Mouse (Mus musculus): ENCODE measurements around the gene Gtf3c5. TPM values are rescaled to one million over a fixed set of nuclear protein-coding genes. Genes with fewer than 3 reads are reported as not detected.

Gene Gtf3c5
- polyA plus RNA-seq (2014; fragmentation: Nextera tagmentation; extraction: Ambion mirVana), result 28.6 and 29.3 TPM in 2 replicates

DNA sequence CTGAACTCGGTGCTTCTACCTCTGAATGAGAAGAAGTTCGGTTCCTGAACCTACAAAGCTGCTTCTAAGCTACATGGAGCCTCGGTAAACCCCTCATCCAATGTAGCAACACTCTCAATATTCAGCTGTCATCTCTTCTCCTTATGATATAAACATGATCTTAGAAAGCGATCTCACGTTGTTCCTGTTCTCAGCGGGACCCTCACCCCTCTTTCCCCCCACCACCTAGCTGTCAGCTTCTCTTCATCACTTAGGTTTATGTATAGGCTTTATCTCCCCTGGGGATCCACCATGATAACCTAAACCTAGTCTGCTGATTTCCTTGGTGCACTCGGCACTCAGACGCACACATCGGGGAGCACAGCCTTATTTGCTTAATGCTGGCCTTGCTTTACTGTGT lies at the start of gene Gtf3c5:
TSS of gene Gtf3c5 (minus strand) at position 101 of the 400 bp plus-strand sequence.
- 78% methylated on average over 9 of the region's 9 CpGs for WGBS
- Histone ChIP-seq H3K27ac (peak within 1 kb of the TSS; percentile 90), H3K4me1 (replicated peaks; ENCODE audit: control insufficient read depth, insufficient read depth, low read length) (peaks cover 19% of the 10 kb centered on the region), H3K9me3 (ENCODE audit: control insufficient read depth, low read length) (no peaks in the 10 kb centered on the region), H3K4me3 (replicated peaks; ENCODE audit: low read length) (peak within 1 kb of the TSS; percentile 62), H3K27me3 (ENCODE audit: control insufficient read depth, insufficient read depth, low read length) (no peaks in the 10 kb centered on the region), H3K4me2 (replicated peaks) (peak within 1 kb of the TSS; percentile 69), H3K36me3 (replicated peaks; ENCODE audit: control insufficient read depth, insufficient read depth) (peaks cover 11% of the 10 kb centered on the region), H3K9ac (peak within 1 kb of the TSS; percentile 64)
- ATAC-seq (ENCODE audit: low FRiP score) (no peak), DNase-seq (ENCODE audit: low spot score) (no peak)

DNA sequence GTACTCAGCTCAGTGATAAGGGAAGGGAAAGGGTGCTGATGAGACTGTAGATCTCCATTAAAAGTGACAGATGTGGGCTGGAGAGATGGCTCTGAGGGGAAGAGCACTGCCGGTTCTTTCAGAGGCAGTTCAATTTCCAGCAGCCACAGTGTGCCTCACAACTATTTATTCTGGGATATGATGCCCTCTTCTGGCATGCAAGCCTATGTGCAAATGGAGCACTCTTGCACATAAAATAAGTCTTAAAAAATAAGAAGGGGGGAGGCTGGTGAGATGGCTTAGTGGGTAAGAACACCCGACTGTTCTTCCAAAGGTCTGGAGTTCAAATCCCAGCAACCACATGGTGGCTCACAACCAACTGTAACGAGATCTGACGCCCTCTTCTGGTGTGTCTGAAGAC lies 49.6 kb upstream of the Gtf3c5 start:
- no peaks in the 10 kb centered on the region for H3K36me3 ChIP-seq (replicated peaks; ENCODE audit: control insufficient read depth, insufficient read depth)

DNA sequence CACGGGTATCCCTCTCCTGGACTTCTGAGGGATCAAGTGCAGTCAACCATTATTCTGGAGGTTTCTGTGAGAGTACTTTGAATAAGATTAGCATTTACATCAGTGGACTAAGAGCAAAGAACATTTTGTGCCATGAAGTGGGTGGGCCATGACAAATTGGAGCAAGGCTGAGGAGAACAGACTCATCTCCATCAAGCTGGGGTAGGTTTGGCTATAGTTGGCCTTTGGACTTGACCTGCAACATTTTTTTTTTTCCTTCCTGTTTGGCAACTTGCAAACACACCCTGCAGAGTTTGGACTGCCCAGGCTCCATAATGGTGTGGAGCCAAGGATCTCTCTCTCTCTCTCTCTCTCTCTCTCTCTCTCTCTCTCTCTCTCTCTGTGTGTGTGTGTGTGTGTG lies 49.1 kb upstream of the Gtf3c5 start:
- Histone ChIP-seq H3K9ac (no peak overlapping the region), H3K36me3 (replicated peaks; ENCODE audit: control insufficient read depth, insufficient read depth) (no peaks in the 10 kb centered on the region), H3K4me1 (replicated peaks; ENCODE audit: control insufficient read depth, insufficient read depth, low read length) (no peaks in the 10 kb centered on the region), H3K27ac (no peak overlapping the region), H3K27me3 (ENCODE audit: control insufficient read depth, insufficient read depth, low read length) (no peaks in the 10 kb centered on the region), H3K4me2 (replicated peaks) (no peak overlapping the region), H3K4me3 (replicated peaks; ENCODE audit: low read length) (no peak overlapping the region), H3K9me3 (ENCODE audit: control insufficient read depth, low read length) (no peaks in the 10 kb centered on the region)
- ATAC-seq (ENCODE audit: low FRiP score) (no peak), DNase-seq (ENCODE audit: low spot score) (no peak)
- 65% methylated on average over 1 of the region's 1 CpGs for WGBS

More for the DNA sequence above, 49.6 kb upstream of the Gtf3c5 start:
- Histone ChIP-seq H3K4me2 (replicated peaks) (no peak overlapping the region), H3K9ac (no peak overlapping the region), H3K27me3 (ENCODE audit: control insufficient read depth, insufficient read depth, low read length) (no peaks in the 10 kb centered on the region), H3K4me1 (replicated peaks; ENCODE audit: control insufficient read depth, insufficient read depth, low read length) (no peaks in the 10 kb centered on the region), H3K9me3 (ENCODE audit: control insufficient read depth, low read length) (no peaks in the 10 kb centered on the region), H3K4me3 (replicated peaks; ENCODE audit: low read length) (no peak overlapping the region), H3K27ac (no peak overlapping the region)
- DNase-seq (ENCODE audit: low spot score), result no peak
- 49% methylated on average over 4 of the region's 4 CpGs for WGBS
- no peak for ATAC-seq (ENCODE audit: low FRiP score)

DNA sequence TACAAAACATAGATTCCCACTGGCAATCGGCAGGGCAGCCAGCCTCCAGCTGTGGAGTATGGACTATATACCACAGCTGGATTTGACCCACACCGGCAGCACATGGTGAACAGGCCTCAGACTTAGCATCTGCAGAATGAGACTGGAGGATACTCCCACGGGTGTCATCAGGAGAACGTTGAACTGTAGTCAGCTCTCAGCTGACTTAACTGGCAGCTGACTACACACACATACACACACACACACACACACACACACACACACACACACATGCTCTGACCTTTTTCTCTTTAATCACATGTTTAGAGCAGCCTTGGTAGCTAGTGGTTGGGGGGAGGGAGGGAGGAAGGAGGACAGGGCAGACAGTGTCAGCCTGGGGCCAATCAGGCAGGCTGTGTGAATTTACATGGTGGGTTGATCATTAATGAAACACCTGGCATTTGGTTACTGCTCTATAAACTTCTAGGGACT lies 46.4 kb upstream of the Gtf3c5 start:
- Histone ChIP-seq H3K36me3 (replicated peaks; ENCODE audit: control insufficient read depth, insufficient read depth) (no peaks in the 10 kb centered on the region), H3K27me3 (ENCODE audit: control insufficient read depth, insufficient read depth, low read length) (no peaks in the 10 kb centered on the region), H3K27ac (no peak overlapping the region), H3K4me1 (replicated peaks; ENCODE audit: control insufficient read depth, insufficient read depth, low read length) (no peaks in the 10 kb centered on the region), H3K4me2 (replicated peaks) (no peak overlapping the region), H3K9me3 (ENCODE audit: control insufficient read depth, low read length) (no peaks in the 10 kb centered on the region), H3K9ac (no peak overlapping the region), H3K4me3 (replicated peaks; ENCODE audit: low read length) (no peak overlapping the region)
- WGBS, result 41% methylated on average over 4 of the region's 4 CpGs
- ATAC-seq (ENCODE audit: low FRiP score) (no peak), DNase-seq (ENCODE audit: low spot score) (no peak)

DNA sequence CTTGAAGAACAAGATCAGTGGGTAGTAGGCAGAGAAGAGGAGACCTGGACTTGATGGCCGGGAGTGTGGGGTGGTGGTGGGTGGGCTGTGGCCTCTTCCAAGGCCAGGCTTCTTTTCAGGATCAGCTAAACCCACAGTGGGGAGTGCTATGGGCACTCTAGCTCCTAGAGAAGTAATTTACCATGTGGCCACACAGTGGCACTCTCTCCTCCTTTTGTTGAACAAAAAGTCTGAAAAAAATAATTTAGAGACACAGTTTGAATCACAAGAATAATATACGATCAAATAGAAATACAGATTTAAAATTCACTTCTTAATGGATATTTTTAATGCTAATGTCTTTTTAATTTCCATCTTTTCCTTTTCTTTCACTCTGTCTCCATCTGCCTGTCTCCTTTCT lies 44.5 kb upstream of the Gtf3c5 start:
- no peak overlapping the region for H3K4me2 ChIP-seq (replicated peaks)
- H3K9me3 ChIP-seq (ENCODE audit: control insufficient read depth, low read length), result no peaks in the 10 kb centered on the region
- no peak overlapping the region for H3K4me3 ChIP-seq (replicated peaks; ENCODE audit: low read length)
- no peaks in the 10 kb centered on the region for H3K27me3 ChIP-seq (ENCODE audit: control insufficient read depth, insufficient read depth, low read length)
- WGBS, result 59% methylated on average over 2 of the region's 2 CpGs
- H3K36me3 ChIP-seq (replicated peaks; ENCODE audit: control insufficient read depth, insufficient read depth), result no peaks in the 10 kb centered on the region
- no peak overlapping the region for H3K27ac ChIP-seq
- DNase-seq (ENCODE audit: low spot score) (no peak), ATAC-seq (ENCODE audit: low FRiP score) (no peak)
- H3K9ac ChIP-seq, result no peak overlapping the region
- no peaks in the 10 kb centered on the region for H3K4me1 ChIP-seq (replicated peaks; ENCODE audit: control insufficient read depth, insufficient read depth, low read length)

DNA sequence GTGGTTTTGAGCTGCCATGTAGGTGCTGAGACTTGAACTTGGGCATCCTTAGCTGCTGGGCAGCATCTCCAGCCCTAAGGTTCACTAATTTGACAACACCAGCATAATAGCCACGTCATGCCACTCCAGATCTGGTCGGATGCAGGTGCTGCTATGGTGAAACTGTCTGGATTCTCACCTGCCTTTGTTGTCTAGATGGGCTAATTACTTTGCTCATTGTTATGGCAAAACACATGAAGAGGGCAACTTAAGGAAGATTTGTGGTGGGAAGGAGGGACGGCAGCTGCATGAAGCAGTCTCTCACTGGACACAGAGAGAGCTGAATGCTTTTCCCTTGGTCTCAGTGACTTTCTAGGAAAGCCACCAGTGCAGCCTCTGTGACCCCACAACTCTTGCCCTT lies 42.5 kb upstream of the Gtf3c5 start:
- H3K4me3 ChIP-seq (replicated peaks; ENCODE audit: low read length), result no peak overlapping the region
- DNase-seq (ENCODE audit: low spot score) (no peak), ATAC-seq (ENCODE audit: low FRiP score) (no peak)
- no peak overlapping the region for H3K9ac ChIP-seq
- peaks cover 19% of the 10 kb centered on the region for H3K27me3 ChIP-seq (ENCODE audit: control insufficient read depth, insufficient read depth, low read length)
- no peaks in the 10 kb centered on the region for H3K4me1 ChIP-seq (replicated peaks; ENCODE audit: control insufficient read depth, insufficient read depth, low read length)
- WGBS, result 79% methylated on average over 3 of the region's 3 CpGs
- H3K9me3 ChIP-seq (ENCODE audit: control insufficient read depth, low read length), result no peaks in the 10 kb centered on the region
- H3K27ac ChIP-seq, result no peak overlapping the region
- no peaks in the 10 kb centered on the region for H3K36me3 ChIP-seq (replicated peaks; ENCODE audit: control insufficient read depth, insufficient read depth)
- H3K4me2 ChIP-seq (replicated peaks), result no peak overlapping the region

DNA sequence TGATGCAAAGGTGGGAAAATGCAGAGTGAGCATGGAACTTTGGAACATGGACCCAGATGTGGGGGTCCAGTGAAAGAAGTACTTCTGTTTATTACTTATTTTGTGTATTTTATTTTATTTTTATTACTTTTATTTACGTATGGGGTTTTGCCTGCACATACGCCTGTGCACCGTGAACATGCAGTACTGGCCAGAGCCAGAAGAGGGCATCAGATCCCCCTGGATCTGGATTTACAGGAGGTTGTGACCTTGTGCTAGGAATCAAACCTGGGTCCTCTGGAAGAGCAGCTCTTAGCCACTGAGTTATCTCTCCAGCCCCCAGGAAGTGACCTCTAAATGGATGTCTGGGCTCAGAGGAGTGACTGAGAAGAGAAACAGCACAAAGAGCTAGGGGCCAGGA lies 41.3 kb upstream of the Gtf3c5 start:
- no peak for DNase-seq (ENCODE audit: low spot score)
- Histone ChIP-seq H3K4me1 (replicated peaks; ENCODE audit: control insufficient read depth, insufficient read depth, low read length) (no peaks in the 10 kb centered on the region), H3K27ac (no peak overlapping the region), H3K4me2 (replicated peaks) (no peak overlapping the region), H3K27me3 (ENCODE audit: control insufficient read depth, insufficient read depth, low read length) (peaks cover 24% of the 10 kb centered on the region), H3K36me3 (replicated peaks; ENCODE audit: control insufficient read depth, insufficient read depth) (no peaks in the 10 kb centered on the region), H3K9me3 (ENCODE audit: control insufficient read depth, low read length) (no peaks in the 10 kb centered on the region), H3K4me3 (replicated peaks; ENCODE audit: low read length) (no peak overlapping the region), H3K9ac (no peak overlapping the region)
- 82% methylated on average over 3 of the region's 3 CpGs for WGBS
- ATAC-seq (ENCODE audit: low FRiP score), result no peak

DNA sequence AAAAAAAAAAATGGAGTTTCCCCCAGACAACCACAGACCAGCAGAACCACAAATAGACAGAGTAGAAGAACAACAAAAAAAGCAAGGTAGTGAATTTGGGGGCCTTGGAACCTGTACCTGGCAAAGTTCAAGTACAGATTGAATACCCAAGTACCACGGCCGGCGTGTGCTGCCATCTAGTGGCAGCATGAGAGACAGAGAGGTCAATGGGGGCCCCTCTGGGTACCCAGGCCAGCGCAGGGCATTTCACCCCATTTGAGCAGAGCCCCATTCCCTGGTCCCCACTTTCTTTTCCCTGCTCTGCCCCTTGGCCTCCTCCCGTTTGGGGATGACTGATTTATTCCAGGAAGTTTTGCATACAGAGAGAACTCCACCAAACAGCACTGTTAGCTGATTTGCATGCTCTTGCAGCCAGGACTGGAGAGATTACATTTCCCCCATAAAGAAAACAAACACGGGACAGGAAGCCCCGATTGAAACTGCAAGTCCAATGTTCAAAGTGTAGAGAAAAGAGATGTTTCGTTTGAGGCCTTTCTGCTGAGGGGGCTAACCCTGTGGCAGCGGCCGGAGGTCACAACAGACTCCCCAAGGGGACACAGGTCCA lies 39.1 kb upstream of the Gtf3c5 start:
- H3K4me1 ChIP-seq (replicated peaks; ENCODE audit: control insufficient read depth, insufficient read depth, low read length), result no peaks in the 10 kb centered on the region
- peak; percentile 56 for DNase-seq (ENCODE audit: low spot score)
- WGBS, result 20% methylated on average over 10 of the region's 10 CpGs

DNA sequence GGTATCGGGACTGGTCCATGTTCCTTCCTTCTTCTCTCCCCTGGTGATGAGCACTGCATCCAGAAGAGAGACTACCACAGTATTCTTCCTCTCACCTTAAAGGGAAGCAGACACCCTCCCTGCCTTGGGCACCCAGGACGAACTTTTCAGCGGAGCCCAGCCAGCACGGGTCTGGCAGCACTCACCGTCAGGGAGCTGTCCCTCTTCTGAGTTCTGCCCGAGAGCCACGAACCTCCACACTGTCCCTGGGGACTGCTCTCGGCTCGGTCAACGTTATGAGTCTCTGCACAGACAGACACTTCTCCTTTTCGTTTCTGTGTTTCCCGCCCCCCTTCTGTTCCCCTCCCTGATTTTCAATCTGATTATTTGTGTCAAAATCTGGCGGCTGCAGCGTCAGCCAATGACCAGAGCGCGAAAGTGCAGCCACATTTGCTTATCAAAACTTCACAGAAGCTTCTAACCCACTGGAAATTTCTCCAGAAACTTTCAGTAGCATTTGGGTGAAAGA lies 38.2 kb upstream of the Gtf3c5 start, which contains the start of gene Gfi1b:
TSS of gene Gfi1b (minus strand) at position 319 of the 508 bp plus-strand sequence.
- no peak within 1 kb of the TSS for H3K4me3 ChIP-seq (replicated peaks; ENCODE audit: low read length)
- ATAC-seq (ENCODE audit: low FRiP score), result no peak
- H3K27ac ChIP-seq, result no peak within 1 kb of the TSS
- no peak within 1 kb of the TSS for H3K4me2 ChIP-seq (replicated peaks)
- H3K9ac ChIP-seq, result no peak within 1 kb of the TSS
- DNase-seq (ENCODE audit: low spot score), result no peak
- H3K27me3 ChIP-seq (ENCODE audit: control insufficient read depth, insufficient read depth, low read length), result peaks cover 24% of the 10 kb centered on the region
- H3K9me3 ChIP-seq (ENCODE audit: control insufficient read depth, low read length), result no peaks in the 10 kb centered on the region
- H3K36me3 ChIP-seq (replicated peaks; ENCODE audit: control insufficient read depth, insufficient read depth), result no peaks in the 10 kb centered on the region
- no peaks in the 10 kb centered on the region for H3K4me1 ChIP-seq (replicated peaks; ENCODE audit: control insufficient read depth, insufficient read depth, low read length)
- WGBS, result 8% methylated on average over 16 of the region's 16 CpGs

More for the DNA sequence above, 39.1 kb upstream of the Gtf3c5 start:
- no peaks in the 10 kb centered on the region for H3K9me3 ChIP-seq (ENCODE audit: control insufficient read depth, low read length)
- H3K27me3 ChIP-seq (ENCODE audit: control insufficient read depth, insufficient read depth, low read length), result peaks cover 24% of the 10 kb centered on the region
- H3K9ac ChIP-seq, result no peak overlapping the region
- H3K36me3 ChIP-seq (replicated peaks; ENCODE audit: control insufficient read depth, insufficient read depth), result no peaks in the 10 kb centered on the region
- no peak overlapping the region for H3K27ac ChIP-seq
- no peak overlapping the region for H3K4me2 ChIP-seq (replicated peaks)
- no peak overlapping the region for H3K4me3 ChIP-seq (replicated peaks; ENCODE audit: low read length)
- ATAC-seq (ENCODE audit: low FRiP score), result no peak
